Mouse (Mus musculus) cerebellum, adult 2 months (tissue): ENCODE results near the gene Tfdp2. TPM values are rescaled to one million over a fixed set of nuclear protein-coding genes. Genes with fewer than 3 reads are reported as not detected.
A peak's percentile ranks its signal among the peaks of the same experiment; 100 is the strongest.
"Not testable (repeated sequence)": the region's sequence is repeated elsewhere in the genome, so short reads cannot be mapped to it uniquely, and the experiment has no call there.

Source experiments
- DNase-seq, 2 experiments: peaks; one replicate each; pipeline ENCODE4 v3.0.0; 2021
- H3K27ac ChIP-seq: fragments of 200-500 bp; 2 replicates; pipeline ENCODE4 v1.5.1; 2012; ENCODE audit warnings: low read length, control low read depth, inconsistent platforms; ENCODE audit not compliant: insufficient read depth
- H3K27me3 ChIP-seq: fragments of 200-500 bp; 2 replicates; pipeline ENCODE4 v1.6.1; 2012; ENCODE audit warnings: inconsistent platforms, mild to moderate bottlenecking, low read length, moderate library complexity; ENCODE audit not compliant: control insufficient read depth, insufficient read depth
- H3K4me1 ChIP-seq: fragments of 200-500 bp; 2 replicates; pipeline ENCODE4 v1.6.1; 2011; ENCODE audit warnings: low read length; ENCODE audit not compliant: control insufficient read depth, insufficient read depth
- H3K4me3 ChIP-seq: fragments of 200-500 bp; replicated peaks from 2 replicates; pipeline ENCODE3; 2011; ENCODE audit warnings: mild to moderate bottlenecking, low read depth, low read length, control low read depth; ENCODE audit not compliant: insufficient read depth
- CTCF ChIP-seq: fragments of 200-500 bp; IDR thresholded peaks from 2 replicates; pipeline ENCODE4 v1.5.1; 2011; ENCODE audit warnings: low read depth, mild to moderate bottlenecking, control low read depth, low read length, moderate library complexity, borderline replicate concordance; ENCODE audit not compliant: insufficient read depth
- POLR2A ChIP-seq: fragments of 200-500 bp; IDR thresholded peaks from 2 replicates; pipeline ENCODE4 v1.6.1; 2011; ENCODE audit warnings: low read length, control low read depth, borderline replicate concordance; ENCODE audit not compliant: insufficient read depth
- WGBS: fragments of 180-500 bp; shearing (Covaris S2); methylation state at CpG from one replicate; pipeline ENCODE4 v1.1.7; 2018; 5-methylcytosine and 5-hydroxymethylcytosine counted together
- polyA plus RNA-seq: library from polyadenylated mRNA; depleted of rRNA; stranded (reverse); fragments of >200 nt; gene quantifications from 2 replicates; pipeline ENCODE4 v1.2.3, GENCODE M21; 2012

The Tfdp2 gene
- polyA plus RNA-seq, 1 experiment: 19.3 TPM

DNA sequence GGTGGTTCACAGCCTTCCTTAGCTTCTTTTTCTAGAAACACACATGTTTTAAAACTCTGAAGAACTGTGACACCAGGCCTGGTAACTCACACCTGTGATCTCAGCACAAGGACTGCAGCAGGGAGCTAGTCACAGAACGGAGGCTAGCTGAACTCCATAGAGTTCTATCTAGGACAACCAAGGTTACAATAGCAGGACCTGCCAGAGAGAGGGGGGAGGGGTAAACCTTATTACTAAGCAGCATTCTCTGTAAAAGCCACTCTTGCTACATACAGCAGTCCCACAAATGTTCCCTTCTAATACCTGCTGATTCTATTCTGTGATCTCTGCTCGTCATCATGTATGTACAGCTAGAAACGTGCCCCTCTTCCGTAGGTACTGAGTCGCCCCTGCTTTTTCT, 152.8 kb downstream of the Tfdp2 start:
- no peak overlapping the region for H3K4me3 ChIP-seq
- WGBS: 77% methylated on average over 5 of the region's 5 CpGs
- peaks cover 7% of the 10 kb centered on the region; the same call in 1 of the 2 replicates for H3K4me1 ChIP-seq
- H3K27ac ChIP-seq: no peak overlapping the region
- no peaks in the 10 kb centered on the region for H3K27me3 ChIP-seq
- no peak for DNase-seq
- TF ChIP-seq CTCF: no peak
- TF ChIP-seq POLR2A: no peak

DNA sequence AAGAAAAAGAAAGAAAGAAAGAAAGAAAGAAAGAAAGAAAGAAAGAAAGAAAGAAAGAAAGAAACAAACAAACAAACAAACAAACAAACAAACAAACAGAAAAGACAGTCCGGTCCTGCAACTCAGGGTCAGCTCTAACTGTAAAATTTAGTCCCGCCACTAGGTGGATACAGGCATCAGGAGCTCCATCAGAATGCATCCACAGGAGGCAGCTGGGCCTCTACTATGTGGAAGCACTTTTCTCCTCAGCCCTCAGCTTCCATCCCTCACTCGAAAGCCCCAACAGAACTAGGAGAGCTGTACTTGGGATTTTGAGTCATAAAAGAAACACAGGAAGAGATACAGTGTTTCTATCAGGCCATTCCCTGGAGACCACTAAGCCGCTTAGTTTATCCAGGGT, 153.9 kb downstream of the Tfdp2 start:
- Histone ChIP-seq H3K4me1 (peaks cover 9% of the 10 kb centered on the region), H3K27me3 (no peaks in the 10 kb centered on the region), H3K27ac (no peak overlapping the region), H3K4me3 (no peak overlapping the region)
- TF ChIP-seq POLR2A (no peak), CTCF (peak; percentile 70)
- WGBS: 31% methylated on average over 4 of the region's 4 CpGs
- DNase-seq: peak; percentile 55 to 71

- H3K27me3 ChIP-seq: no peaks in the 10 kb centered on the region
- DNase-seq: no peak
- H3K4me1 ChIP-seq: peaks cover 9% of the 10 kb centered on the region
- no peak overlapping the region for H3K27ac ChIP-seq
- 55% methylated on average over 3 of the region's 3 CpGs for WGBS
- H3K4me3 ChIP-seq: no peak overlapping the region
- no peak for TF ChIP-seq CTCF
- TF ChIP-seq POLR2A: no peak
These were observed 154.4 kb downstream of the Tfdp2 start for GRCm38 (mm10) chr9:96350476-96350875.

- not testable (repeated sequence) for H3K27me3 ChIP-seq, DNase-seq, H3K4me3 ChIP-seq, H3K4me1 ChIP-seq, H3K27ac ChIP-seq
- WGBS: 93% methylated on average over 6 of the region's 6 CpGs
These were observed 155.7 kb downstream of the Tfdp2 start for GRCm38 (mm10) chr9:96351771-96352170.

DNA sequence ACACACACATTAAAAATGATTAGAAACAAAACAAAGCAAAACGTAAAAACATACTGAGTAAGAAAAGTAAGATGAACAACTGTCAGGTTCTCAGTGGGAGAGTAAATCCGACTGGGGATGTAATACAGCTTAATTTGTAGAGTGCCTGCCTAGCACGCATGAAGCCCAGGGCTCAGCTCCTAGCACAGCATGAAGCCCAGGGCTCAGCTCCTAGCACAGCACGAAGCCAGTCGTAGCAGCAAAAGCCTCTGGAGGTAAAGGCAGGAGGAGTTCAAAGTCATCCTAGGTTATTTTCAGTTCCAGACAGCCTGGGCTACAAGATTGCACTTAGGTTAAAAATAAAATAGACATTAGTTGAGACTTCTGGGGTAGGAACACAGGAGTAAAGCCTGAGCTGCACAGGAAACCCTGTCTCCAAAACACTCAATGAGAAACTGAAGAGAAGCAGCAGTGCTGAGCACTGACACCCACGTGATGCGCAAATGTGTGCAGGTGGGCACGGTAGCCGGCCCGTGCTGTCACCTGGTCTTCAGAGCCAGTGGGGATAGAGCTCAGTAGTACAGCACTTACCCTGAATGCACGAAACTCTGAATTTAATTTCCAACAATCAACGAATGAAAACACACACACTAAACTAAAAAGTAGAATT, 157.2 kb downstream of the Tfdp2 start:
- WGBS: 40% methylated on average over 12 of the region's 12 CpGs

GRCm38 (mm10) chr9:96353799-96354198, 157.7 kb downstream of the Tfdp2 start:
- H3K4me3 ChIP-seq: no peak overlapping the region
- TF ChIP-seq POLR2A (no peak), CTCF (no peak)
- H3K27me3 ChIP-seq: no peaks in the 10 kb centered on the region
- WGBS: 22% methylated on average over 8 of the region's 8 CpGs
- H3K4me1 ChIP-seq: peaks cover 9% of the 10 kb centered on the region
- no peak overlapping the region for H3K27ac ChIP-seq
- DNase-seq: peak; percentile 49 to 50

More for the DNA sequence above, 157.2 kb downstream of the Tfdp2 start:
- no peak overlapping the region for H3K27ac ChIP-seq
- H3K4me1 ChIP-seq: peaks cover 9% of the 10 kb centered on the region
- TF ChIP-seq CTCF: no peak
- TF ChIP-seq POLR2A: no peak
- no peak overlapping the region for H3K4me3 ChIP-seq
- H3K27me3 ChIP-seq: no peaks in the 10 kb centered on the region
- no peak for DNase-seq

DNA sequence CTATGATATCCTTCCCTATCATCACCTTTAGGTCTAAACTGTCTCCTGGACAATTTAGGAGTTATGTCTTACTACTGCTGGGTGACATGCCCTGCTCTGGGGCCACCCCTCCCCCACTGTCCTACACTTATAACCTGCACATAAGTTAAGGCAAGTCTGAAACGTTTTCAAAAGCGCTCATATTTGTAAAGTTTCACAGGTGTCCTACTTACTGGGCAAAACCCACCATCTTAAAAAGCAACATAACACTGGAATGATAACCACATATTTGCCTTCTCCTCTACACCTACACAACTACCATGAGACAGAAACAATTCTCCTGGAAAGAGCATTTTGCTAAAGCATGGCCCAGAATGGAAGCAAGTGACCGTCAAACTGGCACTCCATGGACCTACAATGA, 164.0 kb downstream of the Tfdp2 start:
- Histone ChIP-seq H3K4me3 (no peak overlapping the region), H3K27ac (no peak overlapping the region), H3K4me1 (peaks cover 13% of the 10 kb centered on the region; the same call in 1 of the 2 replicates), H3K27me3 (no peaks in the 10 kb centered on the region)
- no peak for DNase-seq
- WGBS: 76% methylated on average over 3 of the region's 3 CpGs
- TF ChIP-seq POLR2A (no peak), CTCF (no peak)

- H3K27ac ChIP-seq: peak overlapping the region; percentile 78
- TF ChIP-seq CTCF (no peak), POLR2A (no peak)
- under 1% methylated on average over 64 of the region's 64 CpGs for WGBS
These were observed 167.6 kb downstream of the Tfdp2 start for GRCm38 (mm10) chr9:96363581-96364140.

More at GRCm38 (mm10) chr9:96363581-96364140, 167.6 kb downstream of the Tfdp2 start:
- Histone ChIP-seq H3K27me3 (no peaks in the 10 kb centered on the region), H3K4me3 (peak overlapping the region; percentile 81), H3K4me1 (peaks cover 13% of the 10 kb centered on the region; the same call in 1 of the 2 replicates)
- peak; percentile 85 for DNase-seq
